Mouse (Mus musculus) forebrain, postnatal 0 days (tissue): ENCODE data around the gene Ralgps1. TPM values are rescaled to one million over a fixed set of nuclear protein-coding genes. Genes with fewer than 3 reads are reported as not detected.

Experiments used
- ATAC-seq: fragments of 200-750 bp; cut with Nextera tagmentation; 2 replicates; pipeline ENCODE4 v1.8.0; 2017; ENCODE audit warnings: mild to moderate bottlenecking, moderate library complexity
- DNase-seq: peaks from one replicate; pipeline ENCODE4 v3.0.0-alpha.2; 2015
- H3K27ac ChIP-seq: fragments of 300-500 bp; sonication (generic); 2 replicates; pipeline ENCODE4 v1.5.1; 2014; ENCODE audit warnings: low read depth, mild to moderate bottlenecking, antibody characterized with exemption, low read length, moderate library complexity, mixed read lengths
- H3K27me3 ChIP-seq: fragments of 300-500 bp; sonication (generic); 2 replicates; pipeline ENCODE4 v1.6.1; 2014; ENCODE audit warnings: mild to moderate bottlenecking, low read length, mixed read lengths; ENCODE audit not compliant: insufficient read depth
- H3K36me3 ChIP-seq: fragments of 300-500 bp; sonication (generic); 2 replicates; pipeline ENCODE4 v1.6.1; 2014; ENCODE audit warnings: mild to moderate bottlenecking, moderate library complexity; ENCODE audit not compliant: insufficient read depth
- H3K4me1 ChIP-seq: fragments of 300-500 bp; sonication (generic); 2 replicates; pipeline ENCODE4 v1.6.1; 2014; ENCODE audit warnings: antibody characterized with exemption; ENCODE audit not compliant: insufficient read depth
- H3K4me2 ChIP-seq: fragments of 300-500 bp; sonication (generic); 2 replicates; pipeline ENCODE4 v1.6.1; 2014; ENCODE audit warnings: low read depth, mild to moderate bottlenecking, moderate library complexity
- H3K4me3 ChIP-seq: fragments of 300-500 bp; sonication (generic); 2 replicates; pipeline ENCODE4 v1.5.1; 2014; ENCODE audit warnings: low read depth, low read length, mixed read lengths
- H3K9ac ChIP-seq: fragments of 300-500 bp; sonication (generic); 2 replicates; pipeline ENCODE4 v1.6.1; 2014; ENCODE audit warnings: mild to moderate bottlenecking
- H3K9me3 ChIP-seq: fragments of 300-500 bp; sonication (generic); 2 replicates; pipeline ENCODE4 v1.6.1; 2016; ENCODE audit warnings: low read length
- CTCF ChIP-seq: sonication (generic); IDR thresholded peaks from 2 replicates; pipeline ENCODE4 v1.5.1; 2016; ENCODE audit warnings: antibody characterized with exemption, control low read depth, low read depth
- WGBS: fragments of 180-500 bp; shearing (Covaris S2); extraction: QIAGEN DNeasy Blood & Tissue Kit; methylation state at CpG from one replicate; pipeline ENCODE4 v1.1.7; 2014; 5-methylcytosine and 5-hydroxymethylcytosine counted together
- polyA plus RNA-seq: library from polyadenylated mRNA; unstranded; fragments of >200 nt; fragmentation: Nextera tagmentation; extraction: Ambion mirVana; gene quantifications from 2 replicates; pipeline ENCODE4 v1.2.1, GENCODE M21; 2015
- total RNA-seq: library from RNA; depleted of rRNA; stranded (reverse); fragments of >200 nt; gene quantifications from 2 replicates; pipeline ENCODE4 v1.2.3, GENCODE M21; 2014

Gene Ralgps1
- total and polyA plus RNA-seq, 2 experiments from 2014 or later, result 24.6 to 66.9 TPM

GRCm38 (mm10) chr2:33173686-33174085 lies 197.6 kb downstream of the Ralgps1 start:
- Histone ChIP-seq H3K27me3 (no peaks in the 10 kb centered on the region), H3K4me2 (no peak overlapping the region), H3K9ac (no peak overlapping the region), H3K4me3 (no peak overlapping the region), H3K27ac (no peak overlapping the region), H3K36me3 (peaks cover 29% of the 10 kb centered on the region), H3K4me1 (0 out of 2 replicates have a peak, but pooled peaks cover 3% of the 10 kb centered on the region), H3K9me3 (no peaks in the 10 kb centered on the region)
- 86% methylated on average over 7 of the region's 7 CpGs for WGBS
- DNase-seq (no peak), ATAC-seq (no peak)
- no peak for TF ChIP-seq CTCF

GRCm38 (mm10) chr2:33173126-33173525 lies 198.2 kb downstream of the Ralgps1 start:
- TF ChIP-seq CTCF, result no peak
- no peaks in the 10 kb centered on the region for H3K9me3 ChIP-seq
- no peak overlapping the region for H3K4me3 ChIP-seq
- no peak overlapping the region for H3K9ac ChIP-seq
- 0 out of 2 replicates have a peak, but pooled peaks cover 1% of the 10 kb centered on the region for H3K4me1 ChIP-seq
- no peak for DNase-seq
- peaks cover 35% of the 10 kb centered on the region for H3K36me3 ChIP-seq
- H3K4me2 ChIP-seq, result no peak overlapping the region
- H3K27ac ChIP-seq, result no peak overlapping the region
- ATAC-seq, result no peak
- 83% methylated on average over 10 of the region's 10 CpGs for WGBS
- H3K27me3 ChIP-seq, result no peaks in the 10 kb centered on the region

GRCm38 (mm10) chr2:33170777-33171565 lies 200.3 kb downstream of the Ralgps1 start:
- DNase-seq (no peak), ATAC-seq (peak; percentile 62)
- H3K9me3 ChIP-seq, result no peaks in the 10 kb centered on the region
- no peak for TF ChIP-seq CTCF
- no peak overlapping the region for H3K27ac ChIP-seq
- peaks cover 47% of the 10 kb centered on the region for H3K36me3 ChIP-seq
- H3K4me2 ChIP-seq, result no peak overlapping the region
- WGBS, result 28% methylated on average over 10 of the region's 10 CpGs
- H3K9ac ChIP-seq, result no peak overlapping the region
- H3K4me1 ChIP-seq, result no peaks in the 10 kb centered on the region
- no peaks in the 10 kb centered on the region for H3K27me3 ChIP-seq
- no peak overlapping the region for H3K4me3 ChIP-seq

DNA sequence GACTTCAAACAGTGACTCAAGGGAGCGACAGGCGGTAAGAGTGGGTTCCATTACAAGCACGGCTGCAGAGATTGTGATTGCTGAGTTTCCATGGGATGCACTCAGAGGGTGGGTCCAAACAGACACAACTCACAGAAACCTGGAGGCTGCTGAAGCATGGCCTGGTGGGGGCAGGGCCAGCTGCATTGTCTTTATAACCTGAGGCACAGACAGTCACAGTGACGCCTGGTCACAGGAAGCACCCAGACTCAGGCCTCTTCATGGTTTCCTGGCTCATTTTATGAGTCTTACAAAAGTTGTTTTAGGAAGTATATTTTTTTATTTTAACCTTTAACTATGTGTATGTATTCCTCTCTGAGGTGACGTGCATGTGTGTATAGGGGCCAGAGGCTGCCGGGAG lies 201.8 kb downstream of the Ralgps1 start:
- Histone ChIP-seq H3K4me3 (no peak overlapping the region), H3K4me1 (no peaks in the 10 kb centered on the region), H3K9me3 (no peaks in the 10 kb centered on the region), H3K9ac (no peak overlapping the region), H3K36me3 (peaks cover 52% of the 10 kb centered on the region), H3K27ac (no peak overlapping the region), H3K27me3 (no peaks in the 10 kb centered on the region), H3K4me2 (no peak overlapping the region)
- DNase-seq (no peak), ATAC-seq (no peak)
- 88% methylated on average over 6 of the region's 6 CpGs for WGBS
- no peak for TF ChIP-seq CTCF

- TF ChIP-seq CTCF, result no peak
- H3K4me1 ChIP-seq, result no peaks in the 10 kb centered on the region
- H3K9ac ChIP-seq, result no peak overlapping the region
- H3K27ac ChIP-seq, result no peak overlapping the region
- H3K4me2 ChIP-seq, result no peak overlapping the region
- DNase-seq (no peak), ATAC-seq (no peak)
- H3K9me3 ChIP-seq, result no peaks in the 10 kb centered on the region
- no peak overlapping the region for H3K4me3 ChIP-seq
- H3K27me3 ChIP-seq, result no peaks in the 10 kb centered on the region
- H3K36me3 ChIP-seq, result peaks cover 50% of the 10 kb centered on the region
- WGBS, result 96% methylated on average over 3 of the region's 3 CpGs
Measured at GRCm38 (mm10) chr2:33167060-33167459, 204.2 kb downstream of the Ralgps1 start.

DNA sequence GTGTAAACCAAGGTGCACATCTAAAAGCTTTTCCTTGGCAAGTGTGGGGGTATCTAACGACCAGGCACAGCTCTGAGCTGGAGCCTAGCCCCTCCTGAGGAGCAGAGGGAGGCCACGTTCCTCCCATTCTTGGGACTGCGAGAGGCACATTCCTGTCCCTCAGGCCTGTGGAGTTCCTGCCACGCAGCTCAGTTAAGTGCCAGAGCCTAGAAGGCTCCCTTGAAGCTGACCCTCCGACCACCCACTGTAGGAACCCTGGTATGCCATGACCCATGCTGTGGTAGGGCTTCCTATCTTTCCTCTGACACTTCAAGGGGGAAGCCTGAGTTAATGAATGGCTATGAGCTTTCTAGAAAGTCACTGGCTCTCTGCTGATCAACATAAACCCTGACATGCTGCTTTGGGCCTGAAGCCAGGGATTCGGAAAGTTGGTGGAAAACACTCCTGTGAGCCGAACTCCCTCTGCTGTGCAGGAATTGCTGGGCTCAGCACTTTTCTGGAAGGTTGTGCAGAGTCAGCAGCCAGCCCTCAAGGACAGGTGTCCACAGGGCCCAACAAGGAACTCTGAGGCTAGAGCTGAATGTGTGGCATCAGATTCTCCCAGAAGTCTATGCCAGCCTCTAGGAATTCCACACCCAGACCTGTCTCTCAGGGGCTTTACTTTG lies 205.4 kb downstream of the Ralgps1 start:
- no peak overlapping the region for H3K9ac ChIP-seq
- ATAC-seq, result no peak
- H3K27me3 ChIP-seq, result no peaks in the 10 kb centered on the region
- no peak overlapping the region for H3K27ac ChIP-seq
- peaks cover 60% of the 10 kb centered on the region for H3K36me3 ChIP-seq
- no peaks in the 10 kb centered on the region for H3K9me3 ChIP-seq
- DNase-seq, result no peak
- 60% methylated on average over 7 of the region's 7 CpGs for WGBS
- no peak overlapping the region for H3K4me3 ChIP-seq
- TF ChIP-seq CTCF, result no peak
- H3K4me2 ChIP-seq, result no peak overlapping the region
- no peaks in the 10 kb centered on the region for H3K4me1 ChIP-seq

DNA sequence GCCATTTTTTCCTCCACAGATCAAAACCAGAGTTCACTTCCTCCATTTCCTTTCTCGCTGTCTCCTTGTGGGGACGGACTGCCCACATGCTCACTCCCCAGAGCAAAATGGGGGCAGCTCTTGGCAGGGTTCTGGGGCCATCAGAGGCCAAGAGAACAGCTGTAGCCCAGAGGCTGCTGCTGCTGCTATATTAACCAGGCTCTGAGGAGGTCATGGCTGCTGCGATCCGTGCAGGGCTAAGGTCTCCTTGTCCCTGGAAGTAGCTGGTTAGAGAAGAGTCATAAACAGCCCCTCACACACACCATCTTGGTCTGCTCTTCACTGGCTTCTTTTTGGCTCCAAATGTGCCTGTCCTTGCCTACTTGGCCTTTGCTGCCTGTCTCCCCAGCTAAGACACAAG lies 206.1 kb downstream of the Ralgps1 start:
- 82% methylated on average over 4 of the region's 4 CpGs for WGBS
- no peaks in the 10 kb centered on the region for H3K9me3 ChIP-seq
- H3K27ac ChIP-seq, result no peak overlapping the region
- H3K27me3 ChIP-seq, result no peaks in the 10 kb centered on the region
- no peaks in the 10 kb centered on the region for H3K4me1 ChIP-seq
- H3K36me3 ChIP-seq, result peaks cover 63% of the 10 kb centered on the region
- no peak overlapping the region for H3K4me3 ChIP-seq
- ATAC-seq (no peak), DNase-seq (no peak)
- H3K9ac ChIP-seq, result no peak overlapping the region
- H3K4me2 ChIP-seq, result no peak overlapping the region
- no peak for TF ChIP-seq CTCF
